Mouse (Mus musculus) lung, postnatal 0 days (tissue): ENCODE measurements at regions not wholly inside any gene's neighbourhood (a gene's known extent, or its start where the extent isn't known, plus 50 kb on each side); places are given as distances from the start of the nearest gene placed in this dataset.

ENCODE experiments used
- CTCF ChIP-seq: IDR thresholded peaks from 2 replicates; pipeline ENCODE4 v1.5.1; 2016; ENCODE audit warnings: antibody characterized with exemption, mild to moderate bottlenecking
- EP300 ChIP-seq: IDR thresholded peaks from 2 replicates; pipeline ENCODE4 v1.6.1; 2016; ENCODE audit warnings: antibody characterized with exemption, mild to moderate bottlenecking, control low read depth

DNA sequence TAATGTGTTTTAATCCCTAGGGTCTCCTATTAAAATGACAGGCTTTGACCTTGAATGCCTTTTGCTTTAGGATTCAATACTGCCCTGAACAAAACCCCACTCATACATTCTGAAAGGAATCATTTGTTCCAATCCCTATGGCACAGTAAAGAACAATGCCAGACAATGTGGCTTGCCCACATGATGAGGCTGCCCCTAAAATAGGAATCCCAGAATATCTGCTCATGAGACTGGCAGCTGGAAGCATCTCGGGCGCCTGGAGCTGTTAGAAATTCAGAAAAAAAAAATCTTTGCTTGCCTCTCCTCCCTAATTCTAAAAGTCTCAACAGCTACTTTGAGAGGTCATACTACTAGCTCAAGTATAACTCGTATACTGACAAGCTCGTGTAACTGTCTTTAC is 157.5 kb upstream of the Actbl2 start:
- no peak for TF ChIP-seq CTCF
- TF ChIP-seq EP300: no peak
